Mouse (Mus musculus) CH12.LX (cell line): ENCODE measurements at regions not wholly inside any gene's neighbourhood (a gene's known extent, or its start where the extent isn't known, plus 50 kb on each side); places are given as distances from the start of the nearest gene placed in this dataset.
A peak's percentile ranks its signal among the peaks of the same experiment; 100 is the strongest.

ENCODE experiments used
- DNase-seq: peaks from one replicate; pipeline ENCODE4 v3.0.0-alpha.2; 2013; ENCODE audit errors: extremely low read depth
- H3K27ac ChIP-seq: 2 replicates; pipeline ENCODE4 v1.5.1; 2012; ENCODE audit warnings: low read depth, mild to moderate bottlenecking, control low read depth, moderate library complexity; ENCODE audit not compliant: insufficient read depth
- H3K27me3 ChIP-seq: replicated peaks from 2 replicates; pipeline ENCODE3; 2012; ENCODE audit warnings: inconsistent platforms
- H3K36me3 ChIP-seq, 2 experiments: replicated peaks in 1 of 2; 2 replicates each; pipeline versions ENCODE3 to v1.6.1; 2012; ENCODE audit warnings: inconsistent platforms in 1 of 2, low read length in 1 of 2, mild to moderate bottlenecking in 1 of 2, mixed read lengths in 1 of 2, moderate library complexity in 1 of 2; ENCODE audit not compliant: control insufficient read depth in 1 of 2, insufficient read depth in 1 of 2
- H3K4me1 ChIP-seq, 2 experiments: 2 replicates each; pipeline ENCODE4 v1.6.1; 2012; ENCODE audit warnings: inconsistent platforms in 1 of 2, moderate library complexity in 1 of 2; ENCODE audit not compliant: insufficient read depth in 2 of 2, control insufficient read depth in 1 of 2
- H3K4me2 ChIP-seq: 2 replicates; pipeline ENCODE4 v1.6.1; 2012; ENCODE audit warnings: low read depth, mild to moderate bottlenecking, control low read depth; ENCODE audit not compliant: poor library complexity, insufficient read depth, severe bottlenecking
- H3K4me3 ChIP-seq, 3 experiments: fragments of 150-350 bp in 1 of 3; sonication (generic) in 1 of 3; replicated peaks in 1 of 3; 2 replicates each; pipeline versions ENCODE3 to v1.5.1; 2011 to 2012; ENCODE audit warnings: low read depth in 2 of 3, low read length in 2 of 3, mild to moderate bottlenecking in 2 of 3, moderate library complexity in 2 of 3, control low read depth in 1 of 3, improper control_type of control experiment in 1 of 3, inconsistent platforms in 1 of 3, mixed read lengths in 1 of 3; ENCODE audit not compliant: poor library complexity in 1 of 3
- H3K79me2 ChIP-seq: replicated peaks from 2 replicates; pipeline ENCODE4 v1.6.1; 2012; ENCODE audit warnings: mild to moderate bottlenecking, moderate library complexity; ENCODE audit not compliant: control insufficient read depth, poor library complexity, insufficient read depth, severe bottlenecking; ENCODE audit errors: extremely low read depth
- H3K9ac ChIP-seq: 2 replicates; pipeline ENCODE4 v1.6.1; 2012; ENCODE audit warnings: low read depth, mild to moderate bottlenecking, control low read depth, moderate library complexity; ENCODE audit not compliant: insufficient read depth
- H3K9me3 ChIP-seq: replicated peaks from 2 replicates; pipeline ENCODE3; 2012; ENCODE audit warnings: low read length, inconsistent platforms, mixed read lengths
- BHLHE40 ChIP-seq: IDR thresholded peaks from 2 replicates; pipeline ENCODE4 v1.6.1; 2011; ENCODE audit warnings: mild to moderate bottlenecking, low read depth, low read length, improper control_type of control experiment
- CHD1 ChIP-seq: IDR thresholded peaks from 2 replicates; pipeline ENCODE4 v1.6.1; 2012; ENCODE audit warnings: low read depth, low read length, improper control_type of control experiment, inconsistent platforms
- CHD2 ChIP-seq: IDR thresholded peaks from 2 replicates; pipeline ENCODE4 v1.6.1; 2011; ENCODE audit warnings: low read length, improper control_type of control experiment
- CTCF ChIP-seq, 2 experiments: IDR thresholded peaks in 1 of 2; conservative IDR thresholded peaks in 1 of 2; 2 replicates each; pipeline ENCODE4 v1.5.1; 2011 to 2012; ENCODE audit warnings: low read depth in 2 of 2, low read length in 2 of 2, improper control_type of control experiment in 1 of 2, inconsistent platforms in 1 of 2, mild to moderate bottlenecking in 1 of 2, moderate library complexity in 1 of 2
- E2F4 ChIP-seq: IDR thresholded peaks from 2 replicates; pipeline ENCODE4 v1.6.1; 2011; ENCODE audit warnings: low read depth, low read length, improper control_type of control experiment; ENCODE audit not compliant: insufficient replicate concordance
- ELF1 ChIP-seq: IDR thresholded peaks from 2 replicates; pipeline ENCODE4 v1.6.1; 2014; ENCODE audit warnings: low read depth, mild to moderate bottlenecking, inconsistent platforms, low read length, improper control_type of control experiment
- EP300 ChIP-seq: IDR thresholded peaks from 2 replicates; pipeline ENCODE4 v1.6.1; 2011; ENCODE audit warnings: low read length, improper control_type of control experiment
- ETS1 ChIP-seq: conservative IDR thresholded peaks from 2 replicates; pipeline ENCODE4 v1.6.1; 2012; ENCODE audit warnings: low read depth, mild to moderate bottlenecking, inconsistent platforms, low read length, improper control_type of control experiment, moderate library complexity
- GABPA ChIP-seq: IDR thresholded peaks from 2 replicates; pipeline ENCODE4 v1.6.1; 2012; ENCODE audit warnings: low read depth, low read length, improper control_type of control experiment, inconsistent platforms; ENCODE audit not compliant: insufficient replicate concordance
- HCFC1 ChIP-seq: IDR thresholded peaks from 2 replicates; pipeline ENCODE4 v1.6.1; 2012; ENCODE audit warnings: low read depth, mild to moderate bottlenecking, inconsistent platforms, low read length, improper control_type of control experiment
- IRF4 ChIP-seq: IDR thresholded peaks from 2 replicates; pipeline ENCODE4 v1.6.1; 2014; ENCODE audit warnings: low read depth, mild to moderate bottlenecking, inconsistent platforms, low read length, improper control_type of control experiment
- JUN ChIP-seq: IDR thresholded peaks from 2 replicates; pipeline ENCODE4 v1.6.1; 2011; ENCODE audit warnings: low read depth, mild to moderate bottlenecking, low read length, improper control_type of control experiment, moderate library complexity; ENCODE audit not compliant: insufficient read depth
- JUND ChIP-seq: conservative IDR thresholded peaks from 2 replicates; pipeline ENCODE4 v1.6.1; 2011; ENCODE audit warnings: low read depth, low read length, improper control_type of control experiment
- KAT2A ChIP-seq: IDR thresholded peaks from 2 replicates; pipeline ENCODE4 v1.6.1; 2012; ENCODE audit warnings: low read length, improper control_type of control experiment, inconsistent platforms; ENCODE audit not compliant: insufficient replicate concordance
- MAFK ChIP-seq: IDR thresholded peaks from 2 replicates; pipeline ENCODE4 v1.6.1; 2011; ENCODE audit warnings: low read length, improper control_type of control experiment; ENCODE audit not compliant: insufficient replicate concordance
- MAX ChIP-seq: IDR thresholded peaks from 2 replicates; pipeline ENCODE4 v1.6.1; 2011; ENCODE audit warnings: low read length, improper control_type of control experiment
- MAZ ChIP-seq: IDR thresholded peaks from 2 replicates; pipeline ENCODE4 v1.6.1; 2012; ENCODE audit warnings: low read depth, mild to moderate bottlenecking, inconsistent platforms, low read length, improper control_type of control experiment, moderate library complexity
- MEF2A ChIP-seq: IDR thresholded peaks from 2 replicates; pipeline ENCODE4 v1.6.1; 2014; ENCODE audit warnings: low read depth, mild to moderate bottlenecking, inconsistent platforms, low read length, improper control_type of control experiment, borderline replicate concordance
- MXI1 ChIP-seq: IDR thresholded peaks from 2 replicates; pipeline ENCODE4 v1.6.1; 2011; ENCODE audit warnings: mild to moderate bottlenecking, low read depth, low read length, improper control_type of control experiment
- MYC ChIP-seq: IDR thresholded peaks from 2 replicates; pipeline ENCODE4 v1.6.1; 2011; ENCODE audit warnings: low read depth, mild to moderate bottlenecking, improper control_type of control experiment, low read length
- NELFE ChIP-seq: IDR thresholded peaks from 2 replicates; pipeline ENCODE4 v1.6.1; 2011; ENCODE audit warnings: low read depth, low read length, improper control_type of control experiment
- NRF1 ChIP-seq: IDR thresholded peaks from 2 replicates; pipeline ENCODE4 v1.6.1; 2014; ENCODE audit warnings: low read depth, mild to moderate bottlenecking, inconsistent platforms, low read length, improper control_type of control experiment, moderate library complexity
- PAX5 ChIP-seq: IDR thresholded peaks from 2 replicates; pipeline ENCODE4 v1.6.1; 2012; ENCODE audit warnings: low read length, inconsistent platforms, mixed read lengths
- POLR2A ChIP-seq: IDR thresholded peaks from 2 replicates; pipeline ENCODE4 v1.6.1; 2011; ENCODE audit warnings: low read depth, mild to moderate bottlenecking, improper control_type of control experiment, low read length
- POLR2AphosphoS2 ChIP-seq: IDR thresholded peaks from 2 replicates; pipeline ENCODE4 v1.6.1; 2011; ENCODE audit warnings: low read depth, low read length, improper control_type of control experiment
- RAD21 ChIP-seq: IDR thresholded peaks from 2 replicates; pipeline ENCODE4 v1.6.1; 2011; ENCODE audit warnings: low read depth, mild to moderate bottlenecking, low read length, improper control_type of control experiment, moderate library complexity
- RCOR1 ChIP-seq: conservative IDR thresholded peaks from 2 replicates; pipeline ENCODE4 v1.6.1; 2012; ENCODE audit warnings: low read depth, mild to moderate bottlenecking, inconsistent platforms, low read length, improper control_type of control experiment
- SIN3A ChIP-seq: IDR thresholded peaks from 2 replicates; pipeline ENCODE4 v1.6.1; 2012; ENCODE audit warnings: low read length, improper control_type of control experiment, inconsistent platforms
- SMC3 ChIP-seq: IDR thresholded peaks from 2 replicates; pipeline ENCODE4 v1.6.1; 2011; ENCODE audit warnings: low read depth, low read length, improper control_type of control experiment
- TBP ChIP-seq: conservative IDR thresholded peaks from 2 replicates; pipeline ENCODE4 v1.6.1; 2011; ENCODE audit warnings: low read depth, low read length, improper control_type of control experiment
- TCF12 ChIP-seq: IDR thresholded peaks from 2 replicates; pipeline ENCODE4 v1.6.1; 2014; ENCODE audit warnings: low read depth, mild to moderate bottlenecking, inconsistent platforms, low read length, improper control_type of control experiment
- UBTF ChIP-seq: IDR thresholded peaks from 2 replicates; pipeline ENCODE4 v1.6.1; 2012; ENCODE audit warnings: low read depth, mild to moderate bottlenecking, inconsistent platforms, low read length, improper control_type of control experiment, moderate library complexity
- USF1 ChIP-seq: IDR thresholded peaks from 2 replicates; pipeline ENCODE4 v1.6.1; 2014; ENCODE audit warnings: low read depth, mild to moderate bottlenecking, inconsistent platforms, low read length, improper control_type of control experiment
- USF2 ChIP-seq: conservative IDR thresholded peaks from 2 replicates; pipeline ENCODE4 v1.6.1; 2011; ENCODE audit warnings: low read depth, low read length, improper control_type of control experiment
- ZC3H11A ChIP-seq: IDR thresholded peaks from 2 replicates; pipeline ENCODE4 v1.6.1; 2012; ENCODE audit warnings: low read depth, mild to moderate bottlenecking, inconsistent platforms, low read length, improper control_type of control experiment
- ZKSCAN1 ChIP-seq: IDR thresholded peaks from 2 replicates; pipeline ENCODE4 v1.6.1; 2012; ENCODE audit warnings: low read depth, inconsistent platforms, low read length, improper control_type of control experiment, borderline replicate concordance
- ZMIZ1 ChIP-seq: IDR thresholded peaks from 2 replicates; pipeline ENCODE4 v1.6.1; 2012; ENCODE audit warnings: low read depth, mild to moderate bottlenecking, inconsistent platforms, low read length, improper control_type of control experiment
- ZNF384 ChIP-seq: IDR thresholded peaks from 2 replicates; pipeline ENCODE4 v1.6.1; 2012; ENCODE audit warnings: low read depth, low read length, improper control_type of control experiment, inconsistent platforms
- dilution Hi-C: fragments of 300-500 bp; cut with MboI; formaldehyde crosslinking; loops from 2 replicates; pipeline ENCODE4 v1.14.3; 2020; ENCODE audit warnings: low sequenced_read_pairs; ENCODE audit not compliant: extremely low pct_unique_long_range_greater_than_20kb, extremely low pct_ligation_motif_present
- in situ Hi-C: fragments of 300-500 bp; cut with MboI; formaldehyde crosslinking; loops from 3 replicates; pipeline ENCODE4 v1.14.3; 2019; ENCODE audit warnings: low sequenced_read_pairs, low pct_ligation_motif_present, low pct_unique_long_range_greater_than_20kb, mixed read lengths

DNA sequence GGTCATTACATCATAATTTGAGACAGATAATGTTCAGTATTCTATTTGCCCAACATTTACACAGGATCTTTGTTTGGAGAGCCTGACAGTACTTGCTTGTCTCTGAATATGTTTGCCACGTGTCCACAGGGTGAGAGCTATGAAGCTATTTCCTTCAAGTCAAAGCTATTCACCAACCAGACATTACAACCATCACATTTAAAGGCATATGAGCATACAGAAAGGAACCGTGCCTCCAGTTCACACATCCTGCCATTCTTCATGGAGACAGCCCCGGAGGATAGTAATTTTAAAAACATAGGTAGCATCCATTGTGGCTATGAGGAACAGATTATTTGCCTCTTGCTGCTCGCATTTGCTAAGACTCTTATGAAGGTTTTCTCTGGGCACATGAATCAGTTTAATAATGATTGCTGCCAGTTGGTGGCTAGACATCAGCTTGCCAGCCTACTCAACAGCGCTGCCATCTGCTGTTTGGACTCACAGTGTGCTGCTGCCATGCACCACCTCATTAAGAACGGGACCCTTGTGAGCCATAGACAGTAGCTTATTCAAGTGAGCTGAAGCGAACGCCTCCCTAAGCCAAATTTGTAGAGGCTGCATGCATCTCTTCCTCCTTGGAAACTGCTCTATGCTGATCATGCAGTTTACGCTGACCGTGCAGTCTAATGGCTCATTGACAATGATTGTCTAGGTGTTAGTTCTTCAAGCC, 126.5 kb upstream of the Ccdc54 start:
- no peak overlapping the region for H3K4me2 ChIP-seq
- TF ChIP-seq USF1 (no peak), POLR2AphosphoS2 (no peak), RCOR1 (no peak), ZC3H11A (peak; percentile 30; the same call in 1 of the 2 replicates), PAX5 (no peak), SMC3 (peak; percentile 92), MXI1 (no peak), CHD2 (no peak), NELFE (peak; percentile 47; the same call in 1 of the 2 replicates), KAT2A (no peak), MAFK (peak; percentile 58; the same call in 1 of the 2 replicates), SIN3A (no peak), CTCF (conservative IDR thresholded peaks at IDR 0.05 in 1 of 2, IDR thresholded peaks at IDR 0.05 in 1 of 2; ENCODE audit: low read depth in 2 of 2, low read length in 2 of 2) (peak in 1 of 2 experiments; percentile 92; a peak in 2 of 4 replicates), GABPA (no peak), TCF12 (0 out of 2 replicates have a peak, but pooled peaks have one; percentile 25), JUN (no peak), BHLHE40 (0 out of 2 replicates have a peak, but pooled peaks have one; percentile 32), HCFC1 (no peak), NRF1 (no peak), ZMIZ1 (no peak), ELF1 (no peak), EP300 (no peak), MYC (peak; percentile 56; the same call in 1 of the 2 replicates), IRF4 (no peak; the same call in 1 of the 2 replicates), USF2 (no peak), E2F4 (no peak), TBP (no peak), UBTF (no peak), RAD21 (peak; percentile 78), POLR2A (no peak), MEF2A (no peak), MAZ (no peak), CHD1 (no peak), ZKSCAN1 (no peak), ETS1 (no peak), ZNF384 (no peak; the same call in 1 of the 2 replicates), MAX (no peak), JUND (no peak; the same call in 1 of the 2 replicates)
- H3K9ac ChIP-seq = no peak overlapping the region
- H3K4me1 ChIP-seq = peaks cover 0 to 4% of the 10 kb centered on the region in 2 experiments; a peak in 1 of 4 replicates
- DNase-seq = peak; percentile 60
- H3K4me3 ChIP-seq = no peak overlapping the region
- in situ Hi-C loops = no loop called here
- no peaks in the 10 kb centered on the region for H3K27me3 ChIP-seq
- H3K9me3 ChIP-seq = no peaks in the 10 kb centered on the region
- no peak overlapping the region for H3K27ac ChIP-seq
- dilution Hi-C loops = no loop called here
- H3K36me3 ChIP-seq = peaks cover 0 to 4% of the 10 kb centered on the region in 2 experiments
- no peaks in the 10 kb centered on the region for H3K79me2 ChIP-seq
